Mouse (Mus musculus) thymus, adult 18-20 months (tissue): Measurements from ENCODE around the gene Fdps.
"Not testable (repeated sequence)": the region's sequence is repeated elsewhere in the genome, so short reads cannot be mapped to it uniquely, and the experiment has no call there.

ENCODE experiments used
- DNase-seq, 2 experiments: peaks; one replicate each; pipeline ENCODE4 v3.0.0; 2022; ENCODE audit warnings: mixed read lengths in 2 of 2

Fdps gene

DNA sequence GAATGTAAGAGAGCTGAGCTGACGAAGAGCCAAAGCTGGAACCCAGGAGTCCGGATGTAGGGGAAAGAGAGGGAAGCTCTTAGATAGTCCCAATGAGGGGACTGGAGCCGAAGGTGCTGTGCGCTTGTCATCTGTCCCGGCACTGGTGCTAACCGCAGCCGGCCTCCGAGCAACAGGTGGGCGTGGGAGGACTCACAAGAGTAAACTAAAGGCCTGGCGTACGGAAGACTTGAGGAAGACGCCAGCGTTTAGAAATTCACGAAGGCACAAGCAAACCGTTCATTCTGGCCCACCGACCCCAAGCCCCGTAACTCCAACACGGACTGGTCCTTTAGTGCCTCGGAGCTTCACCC, 324 bp downstream of the Fdps start:
- DNase-seq: no peak

DNA sequence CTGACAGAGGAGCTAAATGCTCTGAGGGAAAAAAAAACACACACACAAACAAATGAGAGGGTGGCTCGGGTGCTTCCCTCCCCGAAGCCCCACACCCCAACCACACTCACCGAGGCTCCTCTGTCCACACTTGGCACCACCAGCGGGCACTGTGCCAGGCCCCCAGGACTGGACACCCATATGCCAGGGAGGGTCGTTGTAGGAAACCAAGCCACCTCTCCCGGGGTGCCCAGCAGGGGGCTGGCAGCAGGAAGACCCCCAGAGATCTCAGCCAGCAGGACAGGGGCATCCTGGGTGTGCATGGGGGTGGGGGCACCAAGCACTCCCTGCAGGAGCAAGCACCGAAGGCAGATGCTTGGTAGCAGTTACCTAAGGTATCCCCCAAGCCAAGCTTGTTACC, 948 bp downstream of the Fdps start, which contains the start of gene Gm43738:
TSS of gene Gm43738 (minus strand) at position 289 of the 400 bp plus-strand sequence.
- no peak for DNase-seq

DNA sequence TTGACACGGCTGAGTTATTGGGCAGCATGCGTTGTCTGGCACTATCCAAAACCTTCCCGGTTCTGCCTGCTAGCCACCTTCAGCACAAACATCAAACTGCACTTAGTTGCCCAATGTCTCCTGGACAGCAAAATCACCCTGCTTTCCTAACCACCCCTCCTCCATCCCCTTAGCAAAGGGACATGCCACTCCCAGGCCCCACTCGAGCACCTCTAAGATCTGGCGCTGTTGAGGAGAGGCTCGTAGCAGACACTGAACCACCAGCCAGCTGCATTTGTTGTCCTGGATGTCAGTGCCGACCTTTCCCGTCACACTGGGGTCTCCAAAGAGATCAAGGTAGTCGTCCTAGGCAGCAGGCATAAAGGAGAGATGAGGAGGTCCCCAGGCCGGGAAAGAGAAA, 7.7 kb downstream of the Fdps start:
- DNase-seq: no peak

DNA sequence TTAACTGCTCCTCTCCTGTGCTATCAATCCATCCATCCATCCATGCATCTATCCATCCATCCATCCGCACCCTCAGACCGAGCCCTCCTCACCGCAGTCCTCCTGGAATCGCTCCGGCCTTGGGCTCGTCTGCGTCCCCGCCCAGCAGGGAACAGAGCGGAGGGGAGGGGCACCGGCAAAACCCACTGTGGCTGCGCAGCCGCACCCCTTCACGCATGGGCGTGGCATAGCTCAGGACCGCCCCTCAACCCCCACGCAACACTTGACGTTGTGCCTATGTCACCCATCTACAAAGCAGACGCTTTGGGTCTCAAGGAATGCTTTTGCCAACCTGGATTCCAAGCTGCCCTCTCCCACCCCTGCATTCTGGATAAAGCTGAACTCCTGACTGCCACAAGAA, 8.6 kb downstream of the Fdps start, which contains the start of gene Rusc1:
TSS of gene Rusc1 (minus strand) at position 137 of the 400 bp plus-strand sequence.
- DNase-seq: peak; percentile 37 to 47

DNA sequence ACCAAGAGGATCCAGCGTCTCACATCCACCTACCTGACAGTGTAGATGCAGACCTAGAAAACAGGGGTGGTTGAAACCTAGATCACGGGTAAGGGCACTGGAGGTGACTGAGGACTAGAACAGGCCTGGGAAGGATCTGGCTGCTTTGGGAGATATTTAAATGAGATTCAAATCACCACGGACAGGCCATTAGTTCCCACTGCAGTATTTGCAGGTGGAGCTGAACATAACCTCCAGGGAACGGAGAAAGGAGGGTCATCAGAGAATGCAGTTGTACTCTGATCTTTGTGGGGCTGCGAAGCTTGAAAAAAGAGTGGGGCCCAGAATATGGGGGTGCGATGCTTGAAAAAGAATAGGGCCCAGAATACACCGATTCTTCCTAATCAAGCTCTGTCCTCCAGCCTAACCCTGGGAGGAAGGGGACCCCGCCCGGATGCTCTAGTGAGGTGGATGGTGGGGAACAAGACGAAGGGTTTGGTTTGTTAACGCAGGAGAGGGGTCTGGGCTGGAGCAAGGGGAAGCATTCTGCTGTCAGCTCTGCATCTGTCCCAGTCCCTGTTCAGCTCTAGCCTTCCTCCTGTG, 9.2 kb downstream of the Fdps start:
- no peak for DNase-seq

DNA sequence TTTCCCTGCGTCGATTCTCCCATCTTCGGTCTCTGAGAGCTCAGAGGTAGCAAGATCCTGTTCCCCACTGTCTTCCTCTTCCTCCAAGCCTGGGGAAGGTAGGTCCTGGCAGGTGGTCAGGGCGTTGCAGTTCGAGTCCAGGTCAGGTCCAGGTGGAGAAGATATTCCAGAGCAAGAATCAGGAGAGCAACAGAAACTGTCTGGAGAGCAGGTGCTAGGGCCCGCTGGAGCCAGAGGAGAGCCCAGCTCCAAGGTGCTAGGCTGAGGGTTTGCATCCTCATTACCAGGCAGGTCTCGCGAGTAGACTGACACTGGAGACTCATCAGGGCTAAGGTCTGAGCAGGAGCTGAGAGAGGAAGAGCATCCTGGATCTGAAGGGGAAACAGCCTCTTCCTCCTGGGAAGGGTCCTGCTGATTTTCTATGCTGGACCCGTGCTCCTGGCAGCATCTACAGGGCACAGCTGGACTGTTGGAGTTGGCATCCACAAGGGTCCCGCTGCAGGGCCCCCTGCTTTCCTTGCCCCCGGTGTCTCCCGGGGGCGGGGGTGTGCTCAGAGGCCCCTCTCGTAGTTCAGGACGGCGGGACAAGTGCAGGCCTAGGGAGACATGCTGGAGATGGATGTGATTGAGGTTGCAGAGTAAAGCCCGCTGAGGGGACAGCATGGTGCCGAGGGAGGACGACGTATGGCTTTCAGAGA, 9.8 kb downstream of the Fdps start:
- no peak for DNase-seq

DNA sequence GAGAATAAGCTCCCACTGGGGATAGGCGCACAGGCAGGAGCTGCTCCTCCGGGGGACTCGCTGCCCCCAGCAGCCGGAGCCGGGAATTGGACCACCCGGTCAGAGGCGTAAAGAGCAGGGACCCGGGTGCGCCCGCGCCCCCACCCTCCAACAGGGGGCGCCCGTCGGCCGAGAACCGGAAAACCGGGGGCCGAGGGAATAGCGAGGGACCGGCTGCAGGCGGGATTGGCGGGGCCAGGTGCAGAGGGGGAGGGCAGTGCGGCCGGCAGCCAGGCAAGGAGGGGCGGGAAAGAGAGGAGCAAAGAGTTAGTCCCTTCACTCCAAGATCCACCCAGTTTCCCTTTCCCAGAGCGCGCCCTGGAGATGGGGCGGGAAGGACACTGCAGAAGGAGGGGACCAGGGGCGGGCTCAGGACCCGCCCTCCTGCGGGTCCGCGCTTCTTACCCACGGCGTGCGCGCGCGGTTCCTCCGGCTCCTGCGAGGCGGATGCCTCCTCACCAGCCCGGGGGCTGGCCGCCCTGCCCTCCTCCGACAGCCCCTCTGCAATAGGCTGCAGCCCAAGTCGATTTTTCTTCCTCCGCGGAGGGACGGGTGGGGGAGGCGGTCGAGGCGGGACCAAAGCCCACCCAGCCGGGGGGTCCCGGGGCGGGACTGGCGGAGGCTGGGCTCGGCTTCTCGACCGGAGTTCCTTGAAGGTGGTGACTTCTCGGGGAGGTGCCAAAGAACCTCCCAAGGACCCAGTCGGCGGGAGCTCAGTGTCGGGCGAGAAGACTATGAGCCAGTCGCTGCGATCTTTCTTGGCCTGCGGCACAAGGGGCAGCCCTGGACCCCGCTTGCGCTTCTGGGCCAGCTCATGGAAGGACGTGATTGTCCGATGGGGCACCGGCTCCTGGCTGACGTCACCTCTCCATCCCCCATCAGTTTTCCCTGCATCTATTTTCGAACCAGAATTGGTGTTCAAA, 10.8 kb downstream of the Fdps start:
- DNase-seq: peak; percentile 69 to 74

DNA sequence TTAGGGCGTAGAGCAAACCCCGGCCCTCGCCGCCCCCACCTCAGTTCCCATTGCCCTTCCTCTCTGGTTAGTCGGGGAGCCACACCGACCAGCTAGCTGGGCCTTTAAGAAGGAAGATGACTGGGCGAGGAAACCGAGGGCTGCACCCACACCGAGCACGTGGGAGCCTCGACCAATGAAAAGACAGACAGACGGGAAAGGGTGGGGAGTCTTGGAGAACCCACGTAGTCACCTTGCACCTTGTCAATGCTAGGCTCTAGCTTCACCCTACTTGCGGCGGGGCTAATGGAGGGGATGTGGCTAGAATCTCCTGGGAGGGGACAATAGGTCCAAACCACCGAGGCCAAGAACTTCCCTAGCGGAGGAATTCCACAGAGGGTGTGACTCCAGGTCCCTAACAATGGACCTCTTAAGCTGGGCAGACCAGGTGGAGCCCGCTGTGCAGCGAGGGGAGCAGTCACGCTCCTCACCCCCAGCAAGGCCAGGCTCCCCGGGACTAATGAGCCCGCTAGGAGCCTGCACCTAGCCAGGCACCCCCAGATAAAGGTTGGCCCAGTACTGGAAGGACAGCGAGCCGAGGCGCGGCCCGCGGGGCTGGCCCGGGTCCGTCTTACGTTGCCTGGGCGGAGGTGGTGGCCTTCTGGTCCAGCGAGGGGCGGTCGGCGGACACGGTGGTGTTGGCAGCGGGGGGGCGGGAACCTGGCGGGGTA, 11.7 kb downstream of the Fdps start:
- DNase-seq: peak; percentile 81 to 84

DNA sequence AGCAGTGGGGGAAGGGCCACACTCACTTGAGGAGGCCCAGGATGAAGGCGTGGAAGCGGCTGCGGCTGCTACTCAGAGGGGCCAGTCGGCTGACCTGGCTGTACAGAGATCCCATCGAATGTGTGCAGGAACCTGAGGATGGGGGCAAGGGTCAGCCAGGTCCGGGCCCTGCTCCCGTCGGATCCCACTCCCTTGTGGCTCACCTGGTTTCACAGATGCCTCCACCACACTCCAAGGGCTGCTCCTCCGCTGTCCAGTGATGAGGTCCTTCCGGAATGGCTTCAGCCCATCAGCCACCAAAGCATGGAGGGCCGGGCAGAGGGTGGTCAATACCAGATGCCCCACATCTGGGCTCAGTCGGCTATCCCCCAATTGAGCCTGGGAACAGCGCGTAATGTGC, 12.8 kb downstream of the Fdps start:
- peak in 1 of 2 experiments; percentile 22 for DNase-seq

DNA sequence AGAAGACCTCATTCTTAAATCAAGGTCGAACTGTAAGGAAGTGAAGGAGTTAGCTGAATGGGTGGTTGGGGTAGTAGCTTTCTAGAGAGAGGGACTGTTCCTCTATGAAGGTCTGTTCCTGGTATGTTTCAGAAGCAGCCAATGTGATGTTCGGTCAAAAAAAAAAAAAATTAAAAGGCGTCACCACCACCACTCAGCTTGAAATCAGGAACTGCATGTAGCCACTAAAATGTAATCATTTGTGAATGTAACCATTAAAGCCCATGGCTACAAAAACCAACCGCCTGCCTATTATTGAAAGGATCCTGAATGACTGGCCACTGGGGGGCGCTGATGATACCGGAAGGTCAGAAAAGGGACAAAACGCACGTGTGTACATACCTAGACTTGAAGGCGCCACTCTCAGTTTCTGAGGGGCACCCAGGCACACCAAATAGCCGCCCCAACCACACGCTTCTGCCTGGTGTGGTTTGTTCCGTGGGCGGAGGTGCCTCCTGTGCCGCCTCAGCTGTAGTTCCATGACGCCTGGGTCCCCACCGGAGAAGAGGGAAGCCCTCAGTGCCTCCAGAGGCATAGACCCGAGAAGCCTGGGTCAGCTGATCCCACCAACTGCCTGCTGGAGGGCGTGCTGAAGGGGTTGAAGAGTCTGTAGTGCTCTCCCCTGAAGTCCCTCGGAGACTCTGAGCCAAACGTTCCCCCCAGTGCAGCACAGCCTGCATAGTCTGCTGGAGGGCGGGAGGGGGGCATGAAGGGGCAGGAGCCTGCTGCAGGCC, 14.2 kb downstream of the Fdps start:
- DNase-seq: peak; percentile 56 to 72

DNA sequence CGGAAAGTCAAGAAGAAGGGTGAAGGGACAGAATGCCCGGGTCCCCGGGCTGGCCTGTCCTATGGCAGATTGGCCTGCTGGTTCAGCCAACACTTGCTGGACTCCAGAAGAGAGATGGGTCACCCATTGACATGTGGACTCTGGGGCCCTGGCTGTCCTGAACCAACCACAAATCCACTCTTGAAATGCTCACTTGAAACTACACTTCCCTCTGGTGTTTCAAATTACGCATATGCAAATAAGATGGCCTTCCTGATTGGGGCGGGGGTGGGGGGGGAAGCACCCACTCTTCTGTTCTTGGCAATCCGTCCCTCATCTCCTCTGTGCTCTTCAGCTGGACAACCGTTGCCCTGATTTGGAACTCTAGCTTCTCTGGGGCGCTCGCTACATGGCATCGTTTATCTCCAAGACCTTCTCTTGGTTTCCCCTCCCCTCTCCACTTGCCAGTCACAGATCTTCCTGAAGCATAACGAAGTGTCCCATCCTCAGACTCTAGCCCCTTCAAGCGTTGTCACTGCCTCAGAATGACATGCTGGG, 17.0 kb downstream of the Fdps start:
- DNase-seq: no peak

DNA sequence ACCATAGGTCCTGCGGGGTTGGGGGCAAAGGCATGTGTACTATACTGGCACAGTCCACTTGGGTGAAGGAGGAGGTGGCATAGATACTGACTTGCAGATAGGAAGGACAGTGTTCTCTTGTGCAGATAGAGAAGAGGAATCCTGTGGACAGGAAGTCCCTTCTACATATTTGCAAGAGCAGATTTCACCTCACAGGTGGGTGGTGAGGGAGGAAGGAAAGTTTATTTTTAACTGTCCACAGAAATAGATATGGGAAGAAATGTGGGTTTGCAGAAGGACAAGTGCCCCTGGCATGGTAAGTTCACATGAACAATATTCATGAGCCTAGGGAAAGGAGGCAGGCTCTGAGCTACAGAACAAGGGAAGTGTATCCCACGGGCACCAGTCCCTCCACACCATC, 17.6 kb downstream of the Fdps start:
- DNase-seq: no peak

DNA sequence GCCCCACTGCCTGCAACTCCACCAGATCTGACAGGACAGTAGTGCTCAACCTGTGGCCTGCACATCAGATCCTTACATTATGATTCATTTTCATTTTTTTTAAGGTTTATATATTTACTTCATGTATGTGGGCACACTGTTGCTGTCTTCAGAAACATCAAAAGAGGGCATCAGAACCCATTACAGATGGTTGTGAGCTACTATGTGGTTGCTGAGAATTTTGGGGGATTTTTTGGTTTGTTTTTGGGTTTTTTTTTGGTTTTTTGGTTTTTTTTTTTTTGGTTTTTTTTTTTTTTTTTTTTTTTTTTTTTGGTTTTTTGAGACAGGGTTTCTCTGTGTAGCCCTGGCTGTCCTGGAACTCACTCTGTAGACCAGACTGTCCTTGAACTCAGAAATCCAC, 19.5 kb downstream of the Fdps start:
- not testable (repeated sequence) for DNase-seq

DNA sequence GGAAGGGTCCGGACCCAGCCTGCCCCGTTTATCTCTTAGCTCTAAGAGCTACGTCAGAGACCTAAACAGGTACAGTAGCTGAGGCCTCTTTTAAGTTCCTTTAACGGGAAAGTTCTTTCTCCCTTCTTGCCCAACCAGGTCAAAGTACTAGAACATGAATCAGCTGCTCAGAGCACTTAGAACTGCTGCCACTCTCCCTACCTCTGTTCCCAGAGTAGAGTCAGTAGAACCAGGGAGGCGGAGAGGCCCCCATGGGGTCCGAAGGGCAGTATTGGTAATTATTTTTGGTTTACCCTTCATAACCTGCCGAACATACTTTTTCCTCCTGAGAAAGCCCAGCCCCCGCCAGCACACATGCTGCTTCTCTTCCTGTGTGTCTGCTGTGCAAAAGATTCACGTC, 24.4 kb downstream of the Fdps start:
- DNase-seq: no peak

DNA sequence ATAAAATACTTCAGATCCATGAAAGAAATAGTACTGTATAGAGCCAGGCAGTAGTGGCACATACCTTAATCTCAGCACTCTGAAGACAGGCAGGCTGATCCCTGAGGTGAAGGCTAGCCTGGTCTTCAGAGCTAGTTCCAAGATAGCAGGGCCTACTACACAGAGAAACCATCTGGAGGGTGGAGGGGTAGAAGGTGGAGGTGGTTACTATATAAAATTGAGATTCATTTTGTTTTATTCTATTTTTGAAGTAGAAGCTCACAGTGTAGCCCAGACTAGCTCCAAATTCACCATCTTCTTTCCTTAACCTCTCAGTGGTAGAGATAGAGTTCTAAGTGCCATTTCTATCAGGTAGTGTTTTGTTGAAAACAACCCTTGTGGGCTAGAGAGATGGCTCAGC, 34.5 kb downstream of the Fdps start:
- no peak for DNase-seq

DNA sequence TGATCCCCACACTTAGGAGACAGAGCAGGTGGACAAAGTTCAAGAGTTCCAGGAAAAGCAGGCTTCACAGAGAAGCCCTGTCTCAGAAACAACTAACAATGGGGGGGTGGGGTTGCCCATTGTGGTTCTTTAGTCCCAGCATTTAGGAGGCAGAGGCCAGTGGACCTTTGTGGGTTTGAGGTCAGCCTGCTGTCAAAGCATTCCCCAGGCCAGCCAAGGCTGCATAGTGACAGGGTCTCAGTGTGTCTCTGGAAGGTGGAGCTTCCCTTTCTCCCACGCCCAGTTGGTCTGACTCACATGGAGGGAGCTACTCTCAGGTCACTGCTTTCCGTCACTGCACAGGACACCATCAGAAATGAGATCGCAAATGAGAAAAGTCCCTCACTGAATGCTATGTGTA, 40.1 kb downstream of the Fdps start:
- no peak for DNase-seq

DNA sequence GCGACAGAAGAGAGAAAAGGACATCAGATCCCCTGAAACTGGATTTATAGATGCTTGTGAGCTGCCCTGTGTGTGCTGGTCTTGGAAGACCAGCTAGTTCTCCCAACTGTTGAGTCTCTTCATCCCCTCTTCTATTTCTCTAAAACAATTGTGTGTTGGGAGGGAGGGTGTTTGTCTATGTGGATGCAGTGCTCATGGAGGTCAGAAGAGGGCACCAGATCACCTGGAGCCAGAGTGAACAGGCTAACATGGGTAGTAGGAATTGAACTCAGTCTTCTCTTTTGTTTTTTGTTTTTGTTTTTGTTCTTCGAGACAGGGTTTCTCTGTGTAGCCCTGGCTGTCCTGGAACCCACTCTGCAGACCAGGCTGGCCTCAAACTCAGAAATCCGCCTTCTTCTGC, 43.0 kb downstream of the Fdps start:
- peak in 1 of 2 experiments; percentile 10 for DNase-seq

DNA sequence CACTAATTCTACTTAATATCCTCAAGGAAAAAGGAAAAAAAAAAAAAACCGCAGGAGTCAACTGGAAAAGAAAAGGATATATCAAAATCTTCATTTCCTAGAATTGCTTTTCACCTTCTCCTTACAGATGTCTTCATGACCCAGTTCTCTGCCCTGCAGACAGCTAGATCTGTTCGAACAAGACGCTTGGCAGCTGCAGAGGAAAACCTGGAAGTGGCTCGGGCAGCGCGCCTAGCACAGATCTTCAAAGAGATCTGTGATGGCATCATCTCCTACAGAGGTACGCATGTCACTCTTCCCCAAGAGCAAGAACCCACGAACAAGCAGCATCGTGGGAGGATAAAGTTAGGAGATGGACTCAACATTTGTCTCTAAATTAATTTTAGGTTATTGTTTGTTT, 43.4 kb downstream of the Fdps start:
- no peak for DNase-seq
